ENCODE assay signal across 15 mouse cellular contexts in the genomic region with DNA sequence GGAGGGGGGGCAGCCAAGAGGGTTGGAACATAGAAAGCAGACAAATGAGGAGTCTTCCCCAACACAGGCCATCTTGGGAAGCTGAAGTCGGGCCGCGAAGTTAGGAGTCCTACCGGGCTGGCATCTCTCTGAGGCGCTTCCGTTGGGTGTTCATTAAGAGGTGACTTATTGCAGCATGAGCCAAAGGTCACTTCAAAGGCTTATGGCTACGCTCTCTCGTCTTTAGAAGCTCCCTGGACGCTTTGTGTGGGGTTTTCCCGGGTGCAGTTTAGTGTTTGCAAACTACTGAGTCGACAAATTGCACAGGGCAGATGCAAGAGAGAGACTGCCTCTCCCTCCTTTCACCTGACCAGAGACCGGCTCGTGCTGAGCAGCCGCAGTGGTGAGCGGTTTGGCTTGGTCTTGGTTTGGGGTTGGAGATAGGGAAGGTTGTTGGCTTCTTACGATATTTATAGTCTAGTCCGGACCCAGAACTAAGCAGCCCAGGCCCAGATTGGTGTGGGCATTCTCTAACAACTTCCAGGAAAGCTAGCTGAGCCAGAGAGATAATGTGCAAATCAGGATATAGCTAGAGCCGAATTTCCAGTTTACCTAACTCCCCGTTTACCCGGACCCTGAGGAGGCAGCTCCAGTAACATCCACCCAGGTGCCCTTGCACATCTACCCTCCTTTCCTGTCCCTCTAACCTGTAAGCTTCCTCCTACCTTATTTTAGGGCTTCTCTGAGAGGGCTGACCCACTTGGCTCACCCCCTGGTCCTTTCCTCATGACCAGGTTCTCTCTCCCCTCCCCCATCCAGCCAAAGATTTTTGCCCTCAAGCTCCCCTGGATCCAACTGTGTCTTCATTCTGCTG. TPM values are rescaled to one million over a fixed set of nuclear protein-coding genes. Genes with fewer than 3 reads are reported as not detected.
A peak's percentile ranks its signal among the peaks of the same experiment; 100 is the strongest.
DNase-seq lines count a peak whose midpoint lies in the region; ATAC-seq and TF ChIP-seq lines count a peak whose summit lies in the region.
"Had no signal": no experiment of that assay in that cellular context is flagged by ENCODE, and none has a peak within 500 bp of the region (broad histone marks: within the 10 kb centered on the region; RNA-seq: fewer than 3 reads in every experiment).

No protein-coding gene starts in this region.

- peaks cover 4% of the 10 kb centered on the region for H3K4me1 ChIP-seq in heart, embryonic 11.5 days (ENCODE audit: control insufficient read depth, insufficient read depth, low read length)
- peaks cover 12% of the 10 kb centered on the region; the same call in 1 of the 2 replicates for H3K4me1 ChIP-seq in embryonic facial prominence, embryonic 10.5 days
- H3K4me1 ChIP-seq in intestine, embryonic 16.5 days (ENCODE audit: control insufficient read depth, insufficient read depth, low read length): 0 out of 2 replicates have a peak, but pooled peaks cover 3% of the 10 kb centered on the region
- peaks cover 90% of the 10 kb centered on the region for H3K4me1 ChIP-seq in neural tube, embryonic 13.5 days (replicated peaks)

- no peaks in the 10 kb centered on the region for H3K36me3 ChIP-seq in heart, embryonic 11.5 days (ENCODE audit: control insufficient read depth, insufficient read depth, low read length)
- H3K36me3 ChIP-seq in embryonic facial prominence, embryonic 10.5 days (replicated peaks): no peaks in the 10 kb centered on the region
- no peaks in the 10 kb centered on the region for H3K36me3 ChIP-seq in intestine, embryonic 16.5 days (ENCODE audit: control insufficient read depth, insufficient read depth, low read length)
- peaks cover 11% of the 10 kb centered on the region for H3K36me3 ChIP-seq in neural tube, embryonic 13.5 days
- H3K36me3 ChIP-seq: embryonic facial prominence, embryonic 13.5 days; limb, embryonic 15.5 days had no signal

- H3K9ac ChIP-seq in heart, embryonic 11.5 days (ENCODE audit: low read depth, low read length): no peak overlapping the region
- H3K9ac ChIP-seq in intestine, embryonic 16.5 days (ENCODE audit: low read depth, low read length): no peak overlapping the region
- peak overlapping the region; percentile 86 for H3K9ac ChIP-seq in neural tube, embryonic 13.5 days
- H3K9ac ChIP-seq: embryonic facial prominence, embryonic 13.5 days; limb, embryonic 15.5 days had no signal

- H3K27ac ChIP-seq in heart, embryonic 11.5 days (ENCODE audit: low read depth, low read length): no peak overlapping the region
- no peak overlapping the region for H3K27ac ChIP-seq in embryonic facial prominence, embryonic 10.5 days (replicated peaks)
- H3K27ac ChIP-seq in intestine, embryonic 16.5 days (ENCODE audit: low read length): peak overlapping the region; percentile 47; the same call in 1 of the 2 replicates
- H3K27ac ChIP-seq in neural tube, embryonic 13.5 days (replicated peaks): peak overlapping the region; percentile 99
- no peak overlapping the region for H3K27ac ChIP-seq in gastrocnemius, adult 2 months
- H3K27ac ChIP-seq: embryonic facial prominence, embryonic 13.5 days; limb, embryonic 15.5 days had no signal

- WGBS in heart, embryonic 11.5 days (ENCODE audit: insufficient replicate concordance): under 1% methylated on average over 20 of the region's 20 CpGs
- WGBS in embryonic facial prominence, embryonic 10.5 days: under 1% methylated on average over 20 of the region's 20 CpGs
- WGBS in intestine, embryonic 16.5 days: 12% methylated on average over 20 of the region's 20 CpGs
- WGBS in neural tube, embryonic 13.5 days: 2% methylated on average over 20 of the region's 20 CpGs

- ATAC-seq in heart, embryonic 11.5 days (replicated peaks; ENCODE audit: insufficient number of reproducible peaks, low FRiP score, low TSS enrichment): no peak
- 0 out of 2 replicates have a peak, but pooled peaks have one; percentile 14 for ATAC-seq in intestine, embryonic 16.5 days
- ATAC-seq in neural tube, embryonic 13.5 days (ENCODE audit: low read depth): no peak
- no peak for ATAC-seq in monocyte, adult 5-6 weeks (replicated peaks; ENCODE audit: insufficient number of reproducible peaks, low FRiP score, low TSS enrichment, poor library complexity, severe bottlenecking)

- no peaks in the 10 kb centered on the region for H3K9me3 ChIP-seq in heart, embryonic 11.5 days (replicated peaks; ENCODE audit: control insufficient read depth, low read length)
- no peaks in the 10 kb centered on the region for H3K9me3 ChIP-seq in embryonic facial prominence, embryonic 10.5 days
- no peaks in the 10 kb centered on the region for H3K9me3 ChIP-seq in intestine, embryonic 16.5 days (ENCODE audit: control insufficient read depth, low read length)
- no peaks in the 10 kb centered on the region for H3K9me3 ChIP-seq in neural tube, embryonic 13.5 days
- H3K9me3 ChIP-seq: embryonic facial prominence, embryonic 13.5 days; limb, embryonic 15.5 days had no signal

- H3K4me2 ChIP-seq in heart, embryonic 11.5 days: no peak overlapping the region
- H3K4me2 ChIP-seq in intestine, embryonic 16.5 days (ENCODE audit: low read depth, low read length): 0 out of 2 replicates have a peak overlapping the region, but pooled peaks have one; percentile 10
- peak overlapping the region; percentile 68 for H3K4me2 ChIP-seq in neural tube, embryonic 13.5 days
- H3K4me2 ChIP-seq: embryonic facial prominence, embryonic 13.5 days; limb, embryonic 15.5 days had no signal

- TF ChIP-seq CTCF in gastrocnemius, adult 2 months (IDR thresholded peaks at IDR 0.05): no peak

- intact Hi-C loops in gastrocnemius, adult 2 months (cut with DNase I): no loop called here

- peak; percentile 74 for DNase-seq in heart, adult 11 months
- no peak for DNase-seq in embryonic facial prominence, embryonic 10.5 days (ENCODE audit: low spot score)
- DNase-seq in lung, postnatal 4 days: no peak
- DNase-seq in gastrocnemius, adult 2 months: no peak
- DNase-seq: adrenal gland, adult 2 months; cerebellum, adult 11 months; lung, postnatal 10 days had no signal

- no peak overlapping the region for H3K4me3 ChIP-seq in heart, embryonic 11.5 days (ENCODE audit: low read depth, low read length)
- H3K4me3 ChIP-seq in embryonic facial prominence, embryonic 10.5 days: peak overlapping the region; percentile 19; the same call in 1 of the 2 replicates
- H3K4me3 ChIP-seq in intestine, embryonic 16.5 days (ENCODE audit: low read length): 0 out of 2 replicates have a peak overlapping the region, but pooled peaks have one; percentile 5
- peak overlapping the region; percentile 38 for H3K4me3 ChIP-seq in neural tube, embryonic 13.5 days
- no peak overlapping the region for H3K4me3 ChIP-seq in gastrocnemius, adult 2 months
- H3K4me3 ChIP-seq: embryonic facial prominence, embryonic 13.5 days; limb, embryonic 15.5 days had no signal

- peaks cover 96% of the 10 kb centered on the region for H3K27me3 ChIP-seq in heart, embryonic 11.5 days (ENCODE audit: control insufficient read depth, insufficient read depth, low read length)
- H3K27me3 ChIP-seq in embryonic facial prominence, embryonic 10.5 days (replicated peaks; ENCODE audit: low read depth, poor library complexity, severe bottlenecking): peaks cover 100% of the 10 kb centered on the region
- H3K27me3 ChIP-seq in intestine, embryonic 16.5 days (replicated peaks; ENCODE audit: control insufficient read depth, insufficient read depth, low read length): peaks cover 75% of the 10 kb centered on the region
- no peaks in the 10 kb centered on the region for H3K27me3 ChIP-seq in neural tube, embryonic 13.5 days

RNA-seq across cellular contexts. Expression of gene Gm28230, which starts 12.3 kb away (rescaled TPM):
- polyA plus RNA-seq in heart, embryonic 11.5 days (2014; fragmentation: Nextera tagmentation; extraction: Ambion mirVana): 0.10 TPM in 1 of 2 replicates, not detected in the other
- polyA plus RNA-seq in embryonic facial prominence, embryonic 10.5 days (2016; fragmentation: Nextera tagmentation; extraction: Ambion mirVana): not detected in 2 replicates
- polyA plus RNA-seq in intestine, embryonic 16.5 days (2015; fragmentation: Nextera tagmentation; extraction: Ambion mirVana): 0.24 TPM in 1 of 2 replicates, not detected in the other
- polyA plus RNA-seq in neural tube, embryonic 13.5 days (2015; fragmentation: Nextera tagmentation; extraction: Ambion mirVana): 2.2 and 2.4 TPM in 2 replicates
- not detected in 3 replicates for total RNA-seq in monocyte, adult 5-6 weeks (2017)
- total RNA-seq in gastrocnemius, adult 2 months (2021): under 1 TPM; 0.08 to 0.36 TPM
- total RNA-seq: hematopoietic stem cell, adult 5-6 weeks had no signal
- polyA plus RNA-seq: C2C12 had no signal

RNA-seq across cellular contexts. Expression of gene Hoxd1, which starts 23.9 kb away (rescaled TPM):
- polyA plus RNA-seq in heart, embryonic 11.5 days (2014; fragmentation: Nextera tagmentation; extraction: Ambion mirVana): 0.20 TPM in 1 of 2 replicates, not detected in the other
- 0.20 and 0.39 TPM in 2 replicates for polyA plus RNA-seq in embryonic facial prominence, embryonic 10.5 days (2016; fragmentation: Nextera tagmentation; extraction: Ambion mirVana)
- 0.10 and 0.11 TPM in 2 replicates for polyA plus RNA-seq in intestine, embryonic 16.5 days (2015; fragmentation: Nextera tagmentation; extraction: Ambion mirVana)
- polyA plus RNA-seq in neural tube, embryonic 13.5 days (2015; fragmentation: Nextera tagmentation; extraction: Ambion mirVana): 6.4 and 9.0 TPM in 2 replicates
- total RNA-seq in monocyte, adult 5-6 weeks (2017): not detected in 3 replicates
- not detected for total RNA-seq in gastrocnemius, adult 2 months (2021)
- total RNA-seq: adrenal gland, adult 2 months; hematopoietic stem cell, adult 5-6 weeks had no signal
- polyA plus RNA-seq: adrenal gland, adult 2 months; C2C12 had no signal

RNA-seq across cellular contexts. Expression of gene Hoxd4, which starts 27.1 kb away (rescaled TPM):
- polyA plus RNA-seq in heart, embryonic 11.5 days (2014; fragmentation: Nextera tagmentation; extraction: Ambion mirVana): not detected in 2 replicates
- polyA plus RNA-seq in embryonic facial prominence, embryonic 10.5 days (2016; fragmentation: Nextera tagmentation; extraction: Ambion mirVana): not detected in 2 replicates
- 0.91 and 0.95 TPM in 2 replicates for polyA plus RNA-seq in intestine, embryonic 16.5 days (2015; fragmentation: Nextera tagmentation; extraction: Ambion mirVana)
- polyA plus RNA-seq in neural tube, embryonic 13.5 days (2015; fragmentation: Nextera tagmentation; extraction: Ambion mirVana): 6.9 and 7.2 TPM in 2 replicates
- total RNA-seq in monocyte, adult 5-6 weeks (2017): not detected in 3 replicates
- total RNA-seq in gastrocnemius, adult 2 months (2021): 1 to 10 TPM; 1.4 to 2.0 TPM
- total RNA-seq: hematopoietic stem cell, adult 5-6 weeks had no signal
- polyA plus RNA-seq: C2C12; embryonic facial prominence, embryonic 13.5 days had no signal

RNA-seq across cellular contexts. Expression of gene Hoxd3, which starts 27.1 kb away (rescaled TPM):
- 2.0 and 3.1 TPM in 2 replicates for polyA plus RNA-seq in heart, embryonic 11.5 days (2014; fragmentation: Nextera tagmentation; extraction: Ambion mirVana)
- 1.7 and 6.9 TPM in 2 replicates for polyA plus RNA-seq in embryonic facial prominence, embryonic 10.5 days (2016; fragmentation: Nextera tagmentation; extraction: Ambion mirVana)
- polyA plus RNA-seq in intestine, embryonic 16.5 days (2015; fragmentation: Nextera tagmentation; extraction: Ambion mirVana): 13.4 and 15.1 TPM in 2 replicates
- 24.2 and 33.8 TPM in 2 replicates for polyA plus RNA-seq in neural tube, embryonic 13.5 days (2015; fragmentation: Nextera tagmentation; extraction: Ambion mirVana)
- total RNA-seq in monocyte, adult 5-6 weeks (2017): not detected in 3 replicates
- not detected for total RNA-seq in gastrocnemius, adult 2 months (2021)
- total RNA-seq: hematopoietic stem cell, adult 5-6 weeks had no signal
- polyA plus RNA-seq: C2C12 had no signal

RNA-seq across cellular contexts. Expression of gene Hoxd8, which starts 34.4 kb away (rescaled TPM):
- 0.27 and 0.30 TPM in 2 replicates for polyA plus RNA-seq in heart, embryonic 11.5 days (2014; fragmentation: Nextera tagmentation; extraction: Ambion mirVana)
- not detected in 2 replicates for polyA plus RNA-seq in embryonic facial prominence, embryonic 10.5 days (2016; fragmentation: Nextera tagmentation; extraction: Ambion mirVana)
- 3.1 TPM in 2 replicates for polyA plus RNA-seq in intestine, embryonic 16.5 days (2015; fragmentation: Nextera tagmentation; extraction: Ambion mirVana)
- 17.4 and 22.8 TPM in 2 replicates for polyA plus RNA-seq in neural tube, embryonic 13.5 days (2015; fragmentation: Nextera tagmentation; extraction: Ambion mirVana)
- total RNA-seq in monocyte, adult 5-6 weeks (2017): not detected in 3 replicates
- total RNA-seq in gastrocnemius, adult 2 months (2021): 10 to 100 TPM; 39.3 to 49.0 TPM
- total RNA-seq: hematopoietic stem cell, adult 5-6 weeks had no signal
- polyA plus RNA-seq: C2C12 had no signal

Comparison
In these comparisons a context has a peak if more than half of its experiments do, and no peak if none do; other contexts are left out.
1. H3K27ac ChIP-seq: peak in intestine, embryonic 16.5 days (single experiment) and neural tube, embryonic 13.5 days (single experiment); none in heart, embryonic 11.5 days (single experiment), embryonic facial prominence, embryonic 10.5 days (single experiment) and gastrocnemius, adult 2 months (single experiment).
2. H3K4me3 ChIP-seq: peak in embryonic facial prominence, embryonic 10.5 days (single experiment), intestine, embryonic 16.5 days (single experiment) and neural tube, embryonic 13.5 days (single experiment); none in heart, embryonic 11.5 days (single experiment) and gastrocnemius, adult 2 months (single experiment).